Mouse (Mus musculus) mouse embryonic stem cell (cell line): ENCODE results near the gene Gm15737.

Experiments
- in situ Hi-C, 2 experiments: fragments of 300-500 bp; cut with MboI; formaldehyde crosslinking; loops; 1 replicate in 1 of 2; 3 replicates in 1 of 2; pipeline ENCODE4 v1.14.3; 2019 to 2020; ENCODE audit warnings: low sequenced_read_pairs in 2 of 2, low pct_unique_long_range_greater_than_20kb in 1 of 2, mixed read lengths in 1 of 2; ENCODE audit not compliant: unreplicated experiment in 1 of 2

Gm15737 gene

GRCm38 (mm10) chr6:92869582-92870219, 544 bp downstream of the Gm15737 start:
- in situ Hi-C loops, result no loop called here

GRCm38 (mm10) chr6:92871813-92872212, 2.7 kb downstream of the Gm15737 start:
- in situ Hi-C loops, result no loop called here

GRCm38 (mm10) chr6:92872766-92873165, 3.6 kb downstream of the Gm15737 start:
- in situ Hi-C loops, result no loop called here

- in situ Hi-C loops, result no loop called here
Measured at GRCm38 (mm10) chr6:92874854-92875253, 5.7 kb downstream of the Gm15737 start.

GRCm38 (mm10) chr6:92875340-92875739, 6.2 kb downstream of the Gm15737 start:
- in situ Hi-C loops, result no loop called here

- in situ Hi-C loops, result no loop called here
Measured at GRCm38 (mm10) chr6:92876121-92876520, 7.0 kb downstream of the Gm15737 start.

- in situ Hi-C loops, result no loop called here
Measured at GRCm38 (mm10) chr6:92877236-92877635, 8.1 kb downstream of the Gm15737 start.

GRCm38 (mm10) chr6:92878771-92879170, 9.6 kb downstream of the Gm15737 start:
- in situ Hi-C loops, result no loop called here

- in situ Hi-C loops, result no loop called here
Measured at GRCm38 (mm10) chr6:92879700-92880265, 10.6 kb downstream of the Gm15737 start.

- in situ Hi-C loops, result no loop called here
Measured at GRCm38 (mm10) chr6:92882446-92882845, 13.3 kb downstream of the Gm15737 start.

GRCm38 (mm10) chr6:92883131-92883900, 14.2 kb downstream of the Gm15737 start:
- in situ Hi-C loops, result no loop called here

- in situ Hi-C loops, result no loop called here
Measured at GRCm38 (mm10) chr6:92891535-92891934, 22.4 kb downstream of the Gm15737 start.

GRCm38 (mm10) chr6:92904037-92904436, 34.9 kb downstream of the Gm15737 start:
- in situ Hi-C loops, result no loop called here

GRCm38 (mm10) chr6:92904491-92904890, 35.3 kb downstream of the Gm15737 start:
- in situ Hi-C loops, result no loop called here

- in situ Hi-C loops, result no loop called here
Measured at GRCm38 (mm10) chr6:92905922-92906321, 36.8 kb downstream of the Gm15737 start.

GRCm38 (mm10) chr6:92909361-92909760, 40.2 kb downstream of the Gm15737 start:
- in situ Hi-C loops, result no loop called here

- in situ Hi-C loops, result no loop called here
Measured at GRCm38 (mm10) chr6:92910611-92911010, 41.5 kb downstream of the Gm15737 start.

GRCm38 (mm10) chr6:92920938-92921689, 52.0 kb downstream of the Gm15737 start:
- in situ Hi-C loops, result no loop called here

- in situ Hi-C loops, result no loop called here
Measured at GRCm38 (mm10) chr6:92921843-92922242, 52.7 kb downstream of the Gm15737 start.
